Mouse (Mus musculus) R1 (cell line): Measurements from ENCODE around the gene Trim54.

Experiments
- DNase-seq: peaks from one replicate; pipeline ENCODE4 v3.0.0-alpha.2; 2018; ENCODE audit warnings: low read depth, low spot score

Gene Trim54

GRCm38 (mm10) chr5:31116354-31116753 is at the start of gene Trim54:
Gene Trim54 (plus strand): TSS chr5:31116712.
- DNase-seq = no peak

GRCm38 (mm10) chr5:31069810-31070209 is 46.7 kb upstream of the Trim54 start:
- DNase-seq = no peak

DNA sequence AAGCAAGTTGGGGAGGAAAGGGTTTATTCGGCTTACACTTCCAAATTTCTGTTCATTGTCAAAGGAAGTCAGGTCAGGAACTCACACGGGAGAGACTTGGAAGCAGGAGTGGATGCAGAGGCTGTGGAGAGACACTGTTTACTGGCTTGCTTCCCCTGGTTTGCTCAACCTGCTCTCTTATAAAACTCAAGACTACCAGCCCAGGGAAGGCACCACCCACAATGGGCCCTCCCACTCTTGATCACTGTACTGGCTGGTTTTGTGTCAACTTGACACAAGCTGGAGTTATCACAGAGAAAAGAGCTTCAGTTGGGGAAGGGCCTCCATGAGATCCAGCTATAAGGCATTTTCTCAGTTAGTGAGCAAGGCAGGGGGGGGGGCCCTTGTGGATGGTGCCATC is 45.5 kb upstream of the Trim54 start:
- no peak for DNase-seq

GRCm38 (mm10) chr5:31071821-31072220 is 44.7 kb upstream of the Trim54 start:
- DNase-seq = no peak

DNA sequence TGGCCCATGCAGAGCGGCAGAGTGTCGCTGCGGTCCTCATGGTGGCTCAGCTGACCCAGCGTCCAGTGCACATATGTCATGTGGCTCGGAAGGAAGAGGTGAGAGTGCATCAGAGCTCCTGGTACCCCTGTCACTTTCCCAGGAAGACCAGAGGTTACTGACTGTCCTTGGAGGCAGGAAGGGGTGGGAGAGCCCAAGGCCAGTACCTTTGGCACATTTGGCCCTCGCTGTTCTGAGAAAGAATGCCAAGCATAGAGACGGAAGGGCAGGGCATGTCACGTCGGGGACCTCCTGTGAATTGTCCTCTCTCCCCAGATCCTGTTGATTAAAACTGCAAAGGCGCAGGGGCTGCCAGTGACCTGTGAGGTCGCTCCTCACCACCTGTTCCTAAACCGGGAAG is 43.3 kb upstream of the Trim54 start:
- no peak for DNase-seq

- no peak for DNase-seq
Observed at GRCm38 (mm10) chr5:31076346-31076745, 40.2 kb upstream of the Trim54 start.

- DNase-seq = no peak
Observed at GRCm38 (mm10) chr5:31080059-31080794, 36.3 kb upstream of the Trim54 start.

GRCm38 (mm10) chr5:31080795-31081164 is 35.7 kb upstream of the Trim54 start:
- DNase-seq = no peak

DNA sequence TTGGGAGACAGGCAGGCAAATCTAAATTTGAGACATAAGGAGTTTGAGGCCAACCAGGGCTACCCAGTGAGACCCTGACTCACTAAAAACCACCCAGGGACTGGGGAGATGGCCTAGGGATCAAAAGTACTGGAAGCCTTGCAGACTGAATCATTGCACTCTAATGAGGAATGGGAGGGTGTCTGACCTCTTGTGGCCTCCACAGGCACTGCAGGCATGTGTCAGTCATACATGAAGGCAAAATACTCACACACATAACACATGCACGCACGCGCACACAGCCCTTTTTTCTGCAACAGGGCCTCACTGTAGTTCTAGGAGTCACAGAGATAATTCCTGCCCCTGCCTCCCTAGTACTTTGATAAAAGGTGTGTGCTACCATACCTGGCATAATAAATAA is 35.1 kb upstream of the Trim54 start:
- DNase-seq = peak; percentile 78

GRCm38 (mm10) chr5:31082355-31082754 is 34.2 kb upstream of the Trim54 start:
- peak; percentile 61 for DNase-seq

GRCm38 (mm10) chr5:31082935-31083625 is 33.4 kb upstream of the Trim54 start:
- DNase-seq = no peak

GRCm38 (mm10) chr5:31083949-31084348 is 32.6 kb upstream of the Trim54 start:
- no peak for DNase-seq

GRCm38 (mm10) chr5:31086606-31087005 is 29.9 kb upstream of the Trim54 start:
- DNase-seq = no peak

DNA sequence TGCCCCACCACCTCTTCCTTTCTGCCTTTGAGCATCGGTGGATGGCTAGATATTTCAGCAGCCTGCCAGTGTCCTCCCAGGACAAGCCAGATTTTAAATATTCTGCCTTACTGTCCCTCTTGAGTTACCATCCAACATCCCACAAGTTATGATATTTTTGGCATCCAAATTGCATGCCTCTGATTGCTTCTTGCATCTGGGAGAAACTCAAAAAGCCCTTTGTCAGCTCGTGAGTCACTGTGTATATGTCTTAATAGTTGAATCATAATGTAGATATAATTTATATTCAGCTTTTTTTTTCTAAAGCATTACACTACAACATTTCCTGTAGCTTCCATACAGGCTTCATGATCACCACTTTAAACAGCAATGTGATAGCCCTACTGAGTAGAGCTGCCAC is 29.4 kb upstream of the Trim54 start:
- DNase-seq = no peak

- no peak for DNase-seq
Observed at GRCm38 (mm10) chr5:31092231-31092975, 24.1 kb upstream of the Trim54 start.

DNA sequence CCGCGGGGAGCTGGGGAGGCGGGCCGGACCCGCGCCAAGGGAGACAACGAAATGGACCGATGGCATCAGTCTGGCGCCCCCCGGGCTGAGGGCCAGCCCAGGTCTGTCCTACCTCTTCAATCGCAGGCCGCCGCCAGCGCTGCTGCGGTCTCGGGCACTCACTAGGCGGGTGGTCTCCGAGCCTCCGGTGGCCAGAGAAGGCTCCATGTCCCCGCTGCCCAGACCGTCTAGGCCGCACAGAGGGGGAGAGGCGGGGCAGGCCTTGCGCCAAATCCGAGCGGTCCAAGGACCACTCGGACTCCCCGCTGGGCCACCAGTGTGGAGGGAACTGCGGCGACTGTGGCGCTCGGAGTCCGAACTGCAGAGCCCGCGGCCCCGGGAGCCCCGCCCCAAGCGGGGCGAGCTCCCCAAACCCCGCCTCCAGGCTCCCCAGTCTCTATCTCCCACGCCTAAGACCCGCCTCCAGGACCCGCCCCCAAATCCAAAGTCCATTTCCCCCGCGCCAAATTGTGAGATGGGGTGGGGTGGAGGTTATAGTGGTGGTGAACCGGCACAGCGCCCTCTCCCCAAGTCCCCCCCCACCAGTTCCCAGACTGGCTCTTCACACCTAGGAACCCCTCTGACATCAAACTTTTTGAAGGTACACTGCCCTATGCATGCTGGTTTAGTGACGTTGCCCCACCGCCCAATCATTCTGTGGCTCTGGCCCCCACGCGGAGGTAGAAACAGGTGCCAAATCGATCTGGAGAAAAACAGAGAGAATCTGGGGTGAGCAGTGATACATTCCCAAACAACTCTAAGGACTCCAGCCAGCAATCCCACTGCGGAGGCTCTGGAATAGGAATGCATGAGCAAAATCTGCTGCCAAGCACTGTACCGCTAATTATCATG is 23.1 kb upstream of the Trim54 start:
- peak; percentile 82 for DNase-seq

DNA sequence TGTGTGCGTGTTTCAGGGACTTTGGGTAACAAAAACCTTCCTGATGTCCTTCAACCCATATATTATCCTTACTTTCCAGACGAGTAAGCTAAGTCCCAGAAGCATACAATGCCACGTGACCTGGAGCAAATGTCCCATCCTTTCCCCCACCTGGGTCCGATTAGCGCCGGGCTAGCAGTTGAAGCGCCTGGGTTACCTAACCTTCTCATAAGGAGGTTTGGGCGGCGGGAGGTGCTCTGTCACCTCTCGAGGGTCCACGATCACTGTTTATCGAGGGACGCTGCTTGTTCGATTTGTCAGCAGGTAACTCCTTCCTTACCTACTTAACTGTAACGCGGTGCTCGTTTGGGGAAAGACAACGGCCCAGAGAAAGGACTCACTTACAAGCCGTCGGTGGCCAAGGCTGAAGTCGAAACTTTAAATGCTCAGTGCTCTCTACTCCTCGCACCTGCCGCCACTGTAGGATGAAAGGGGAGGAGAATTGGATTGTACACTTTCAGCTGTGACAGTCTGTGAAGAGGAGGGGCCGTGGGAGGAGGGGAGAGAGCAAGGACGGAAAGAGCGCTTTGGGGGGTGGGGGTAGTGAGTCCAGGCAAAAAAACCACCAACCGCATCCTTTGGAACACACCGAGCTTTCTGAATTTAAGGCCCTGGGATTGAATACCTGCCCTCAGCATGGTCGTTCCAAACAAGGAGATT is 22.3 kb upstream of the Trim54 start:
- peak; percentile 26 for DNase-seq

DNA sequence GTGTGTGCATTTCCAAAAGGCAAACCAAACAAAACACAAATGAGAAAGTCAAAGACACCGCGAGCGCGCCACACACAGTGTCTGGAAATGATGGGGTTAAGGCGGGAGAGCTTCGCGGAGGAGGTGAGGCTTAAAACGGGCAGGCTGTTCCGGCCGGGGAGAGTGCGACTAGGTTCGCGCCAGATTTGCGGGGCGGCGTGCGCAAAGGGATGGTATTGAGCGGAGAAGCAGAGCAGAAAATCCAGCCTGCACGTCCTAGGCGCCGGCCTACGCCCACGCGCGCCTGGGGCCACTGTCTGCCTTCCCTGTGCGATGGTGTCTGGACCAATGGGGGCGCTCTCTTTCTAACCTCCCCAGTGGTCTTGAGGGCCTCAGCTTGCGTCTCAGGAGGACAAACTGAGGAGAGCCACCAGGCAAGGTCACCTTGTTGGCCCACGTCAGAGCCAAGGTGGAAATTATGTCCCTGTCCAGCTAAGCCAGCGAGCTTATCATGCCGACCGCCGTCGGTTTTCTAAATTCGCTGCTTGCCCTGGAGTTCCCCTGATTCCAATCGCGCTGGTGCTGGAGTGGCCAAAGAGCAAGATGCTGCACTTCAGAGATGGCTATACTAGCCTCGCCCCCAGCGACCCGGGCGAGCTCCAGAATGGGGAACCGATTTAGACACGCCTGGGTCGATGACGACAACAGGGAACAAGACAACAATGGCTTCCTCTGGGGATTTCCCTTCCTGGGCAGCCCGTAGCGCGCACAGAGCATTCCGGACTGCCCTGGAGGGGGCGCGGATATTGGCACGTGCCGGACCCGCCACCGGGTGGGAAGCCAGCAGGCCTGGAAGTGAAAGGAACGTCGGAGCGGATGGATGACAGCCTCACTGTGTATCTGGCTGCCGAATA is 21.5 kb upstream of the Trim54 start:
- peak; percentile 79 for DNase-seq

DNA sequence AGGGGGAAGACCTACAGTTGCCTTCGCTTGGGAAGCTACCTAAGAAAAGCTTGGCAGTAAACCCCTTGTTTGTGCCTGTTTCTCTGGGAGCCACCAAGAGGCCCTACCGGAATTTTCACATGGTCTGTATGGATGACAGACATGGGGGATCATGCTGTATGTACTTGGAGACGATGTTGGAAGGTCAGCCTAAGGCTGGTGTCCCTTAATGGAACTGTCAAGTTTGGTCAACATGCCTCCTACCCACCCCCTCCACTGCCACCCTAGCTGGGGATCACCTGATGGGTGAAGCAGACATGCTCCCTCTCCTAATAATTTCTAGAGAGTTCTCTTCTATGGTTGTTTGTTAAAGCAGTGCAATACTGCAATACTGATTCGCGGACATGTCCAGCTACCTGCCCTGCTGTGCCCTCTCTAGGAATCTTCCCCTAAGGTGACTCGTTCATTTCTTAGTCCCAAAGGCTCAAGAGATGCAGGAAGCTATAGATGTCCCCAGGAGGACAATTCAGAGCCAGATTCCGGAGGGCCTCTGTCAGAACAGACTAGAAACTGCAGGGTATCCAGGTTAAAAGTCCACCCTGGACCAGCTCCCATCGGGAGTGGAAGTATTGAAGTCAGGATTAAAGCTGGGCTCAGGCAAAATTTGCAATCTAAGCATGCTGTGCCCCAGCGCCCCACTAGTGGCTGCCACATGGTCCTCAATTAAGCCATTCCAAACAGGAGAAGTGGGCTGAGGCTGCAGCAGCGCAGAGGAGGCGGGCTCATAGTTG is 20.6 kb upstream of the Trim54 start:
- DNase-seq = no peak
